Mouse (Mus musculus) MEL (cell line): ENCODE data around the gene Trio. TPM values are rescaled to one million over a fixed set of nuclear protein-coding genes. Genes with fewer than 3 reads are reported as not detected.

Experiments
- DNase-seq: peaks from one replicate; pipeline ENCODE4 v3.0.0; 2011; ENCODE audit warnings: low read depth, low spot score
- H3K27ac ChIP-seq: 2 replicates; pipeline ENCODE4 v1.5.1; 2012; ENCODE audit warnings: low read depth, mild to moderate bottlenecking, control low read depth, low read length, moderate library complexity; ENCODE audit not compliant: control insufficient read depth
- H3K27me3 ChIP-seq, 2 experiments: fragments of 150-350 bp in 1 of 2; sonication (generic) in 1 of 2; 2 replicates each; pipeline ENCODE4 v1.6.1; 2012; ENCODE audit warnings: low read length in 2 of 2, mild to moderate bottlenecking in 2 of 2, improper control_type of control experiment in 1 of 2, moderate library complexity in 1 of 2; ENCODE audit not compliant: insufficient read depth in 2 of 2, control insufficient read depth in 1 of 2
- H3K36me3 ChIP-seq, 2 experiments: 2 replicates each; pipeline ENCODE4 v1.6.1; 2012 to 2014; ENCODE audit warnings: low read length in 2 of 2, improper control_type of control experiment in 1 of 2, inconsistent platforms in 1 of 2, mild to moderate bottlenecking in 1 of 2; ENCODE audit not compliant: insufficient read depth in 2 of 2, control insufficient read depth in 1 of 2
- H3K4me1 ChIP-seq, 2 experiments: fragments of 150-350 bp in 1 of 2; sonication (generic) in 1 of 2; 2 replicates each; pipeline ENCODE4 v1.6.1; 2012; ENCODE audit warnings: low read length in 2 of 2, improper control_type of control experiment in 1 of 2, mild to moderate bottlenecking in 1 of 2; ENCODE audit not compliant: insufficient read depth in 2 of 2, control insufficient read depth in 1 of 2
- H3K4me3 ChIP-seq, 2 experiments: fragments of 150-350 bp in 1 of 2; sonication (generic) in 1 of 2; 2 replicates each; pipeline ENCODE4 v1.5.1; 2012; ENCODE audit warnings: low read depth in 2 of 2, low read length in 2 of 2, mild to moderate bottlenecking in 2 of 2, moderate library complexity in 2 of 2, control low read depth in 1 of 2, improper control_type of control experiment in 1 of 2; ENCODE audit not compliant: control insufficient read depth in 1 of 2, insufficient read depth in 1 of 2
- H3K79me2 ChIP-seq: 2 replicates; pipeline ENCODE4 v1.6.1; 2012; ENCODE audit warnings: mild to moderate bottlenecking, low read length, moderate library complexity; ENCODE audit not compliant: control insufficient read depth, poor library complexity, insufficient read depth
- H3K9ac ChIP-seq: 2 replicates; pipeline ENCODE4 v1.6.1; 2012; ENCODE audit warnings: low read depth, mild to moderate bottlenecking, control low read depth, low read length, moderate library complexity; ENCODE audit not compliant: control insufficient read depth, poor library complexity, severe bottlenecking
- H3K9me3 ChIP-seq: fragments of 150-350 bp; sonication (generic); replicated peaks from 2 replicates; pipeline ENCODE4 v1.6.1; 2012; ENCODE audit warnings: mild to moderate bottlenecking, low read length, improper control_type of control experiment, moderate library complexity; ENCODE audit not compliant: insufficient read depth
- CHD2 ChIP-seq: IDR thresholded peaks from 2 replicates; pipeline ENCODE4 v1.6.1; 2011; ENCODE audit warnings: low read length, improper control_type of control experiment
- E2F4 ChIP-seq: IDR thresholded peaks from 2 replicates; pipeline ENCODE4 v1.6.1; 2011; ENCODE audit warnings: low read depth, low read length, improper control_type of control experiment, borderline replicate concordance
- ELF1 ChIP-seq: IDR thresholded peaks from 2 replicates; pipeline ENCODE4 v1.6.1; 2014; ENCODE audit warnings: low read depth, mild to moderate bottlenecking, inconsistent platforms, low read length, improper control_type of control experiment, moderate library complexity
- GATA1 ChIP-seq: IDR thresholded peaks from 2 replicates; pipeline ENCODE4 v1.6.1; 2011; ENCODE audit warnings: low read depth, low read length, improper control_type of control experiment
- HCFC1 ChIP-seq: IDR thresholded peaks from 2 replicates; pipeline ENCODE4 v1.6.1; 2012; ENCODE audit warnings: low read depth, mild to moderate bottlenecking, inconsistent platforms, low read length, improper control_type of control experiment, moderate library complexity
- KAT2A ChIP-seq: conservative IDR thresholded peaks from 2 replicates; pipeline ENCODE4 v1.6.1; 2012; ENCODE audit warnings: low read depth, low read length, improper control_type of control experiment, inconsistent platforms
- MAX ChIP-seq: IDR thresholded peaks from 2 replicates; pipeline ENCODE4 v1.6.1; 2011; ENCODE audit warnings: low read length, improper control_type of control experiment
- MAZ ChIP-seq: IDR thresholded peaks from 2 replicates; pipeline ENCODE4 v1.6.1; 2012; ENCODE audit warnings: low read depth, mild to moderate bottlenecking, inconsistent platforms, low read length, improper control_type of control experiment
- MEF2A ChIP-seq: IDR thresholded peaks from 2 replicates; pipeline ENCODE4 v1.6.1; 2014; ENCODE audit warnings: low read depth, mild to moderate bottlenecking, inconsistent platforms, low read length, improper control_type of control experiment; ENCODE audit not compliant: poor library complexity, insufficient replicate concordance, severe bottlenecking; ENCODE audit errors: extremely low read depth
- MXI1 ChIP-seq: IDR thresholded peaks from 2 replicates; pipeline ENCODE4 v1.6.1; 2011; ENCODE audit warnings: mild to moderate bottlenecking, low read depth, low read length, improper control_type of control experiment
- MYB ChIP-seq: IDR thresholded peaks from 2 replicates; pipeline ENCODE4 v1.6.1; 2011; ENCODE audit warnings: mild to moderate bottlenecking, low read depth, low read length, improper control_type of control experiment
- MYC ChIP-seq: IDR thresholded peaks from 2 replicates; pipeline ENCODE4 v1.6.1; 2011; ENCODE audit warnings: low read depth, mild to moderate bottlenecking, low read length, improper control_type of control experiment, moderate library complexity
- NELFE ChIP-seq: IDR thresholded peaks from 2 replicates; pipeline ENCODE4 v1.6.1; 2011; ENCODE audit warnings: low read depth, low read length, improper control_type of control experiment
- RAD21 ChIP-seq: IDR thresholded peaks from 2 replicates; pipeline ENCODE4 v1.6.1; 2011; ENCODE audit warnings: mild to moderate bottlenecking, low read depth, low read length, improper control_type of control experiment
- RCOR1 ChIP-seq: IDR thresholded peaks from 2 replicates; pipeline ENCODE4 v1.6.1; 2012; ENCODE audit warnings: low read depth, mild to moderate bottlenecking, inconsistent platforms, low read length, improper control_type of control experiment
- SMC3 ChIP-seq: IDR thresholded peaks from 2 replicates; pipeline ENCODE4 v1.6.1; 2011; ENCODE audit warnings: low read depth, low read length, improper control_type of control experiment
- TBP ChIP-seq: IDR thresholded peaks from 2 replicates; pipeline ENCODE4 v1.8.0; 2011; ENCODE audit warnings: low read depth, low read length, improper control_type of control experiment
- TCF12 ChIP-seq: IDR thresholded peaks from 2 replicates; pipeline ENCODE4 v1.6.1; 2014; ENCODE audit warnings: low read depth, mild to moderate bottlenecking, inconsistent platforms, low read length, improper control_type of control experiment, moderate library complexity
- UBTF ChIP-seq: IDR thresholded peaks from 2 replicates; pipeline ENCODE4 v1.6.1; 2012; ENCODE audit warnings: low read depth, mild to moderate bottlenecking, inconsistent platforms, low read length, improper control_type of control experiment, moderate library complexity, borderline replicate concordance; ENCODE audit not compliant: insufficient read depth
- USF1 ChIP-seq: IDR thresholded peaks from 2 replicates; pipeline ENCODE4 v1.6.1; 2014; ENCODE audit warnings: low read depth, mild to moderate bottlenecking, inconsistent platforms, low read length, improper control_type of control experiment, moderate library complexity
- ZMIZ1 ChIP-seq: IDR thresholded peaks from 2 replicates; pipeline ENCODE4 v1.6.1; 2012; ENCODE audit warnings: low read depth, mild to moderate bottlenecking, inconsistent platforms, low read length, improper control_type of control experiment, moderate library complexity
- ZNF384 ChIP-seq: IDR thresholded peaks from 2 replicates; pipeline ENCODE4 v1.6.1; 2012; ENCODE audit warnings: low read depth, mild to moderate bottlenecking, inconsistent platforms, low read length, improper control_type of control experiment
- polyA plus RNA-seq, 2 experiments: library from polyadenylated mRNA; stranded (reverse) in 1 of 2; unstranded in 1 of 2; fragments of >175 nt in 1 of 2; fragments of >200 nt in 1 of 2; gene quantifications; 2 replicates each; pipeline versions ENCODE4 v1.2.1 to v1.2.4; 2012; ENCODE audit warnings: low replicate concordance in 2 of 2, low read depth in 1 of 2; ENCODE audit not compliant: insufficient read length in 2 of 2, insufficient read depth in 1 of 2, missing spikeins in 1 of 2
- total RNA-seq: library from RNA; depleted of rRNA; stranded (reverse); fragments of 300-350 nt; gene quantifications from 2 replicates; pipeline ENCODE4 v1.2.3, GENCODE M21; 2012

Trio gene
- total and polyA plus RNA-seq, 3 experiments = 0.91 to 1.1 TPM; not detected in 1

- Histone ChIP-seq H3K27me3 (no peaks in the 10 kb centered on the region), H3K4me1 (no peaks in the 10 kb centered on the region), H3K4me3 (no peak overlapping the region), H3K27ac (no peak overlapping the region), H3K36me3 (no peaks in the 10 kb centered on the region), H3K9ac (no peak overlapping the region), H3K79me2 (no peaks in the 10 kb centered on the region), H3K9me3 (no peaks in the 10 kb centered on the region)
- TF ChIP-seq MAZ (no peak), ZMIZ1 (no peak), RAD21 (no peak), CHD2 (no peak), GATA1 (no peak), ELF1 (no peak), MYC (no peak), HCFC1 (no peak), SMC3 (no peak), MXI1 (no peak), NELFE (no peak), KAT2A (no peak), E2F4 (no peak), ZNF384 (no peak), MEF2A (no peak), USF1 (no peak), TCF12 (no peak)
- DNase-seq = no peak
These were observed 242.6 kb downstream of the Trio start for GRCm38 (mm10) chr15:27783092-27783491.

- Histone ChIP-seq H3K9me3 (no peaks in the 10 kb centered on the region), H3K27ac (no peak overlapping the region), H3K9ac (no peak overlapping the region), H3K36me3 (no peaks in the 10 kb centered on the region), H3K27me3 (no peaks in the 10 kb centered on the region), H3K4me3 (no peak overlapping the region), H3K4me1 (no peaks in the 10 kb centered on the region), H3K79me2 (no peaks in the 10 kb centered on the region)
- TF ChIP-seq MAX (no peak), UBTF (no peak), MXI1 (no peak), ZNF384 (no peak), MAZ (no peak), MYB (no peak), GATA1 (no peak), RCOR1 (no peak), E2F4 (no peak), TBP (no peak)
- DNase-seq = no peak
These were observed 243.1 kb downstream of the Trio start for GRCm38 (mm10) chr15:27782383-27783036.
